Mouse (Mus musculus): Measurements from ENCODE around the gene H2-Aa. TPM values are rescaled to one million over a fixed set of nuclear protein-coding genes. Genes with fewer than 3 reads are reported as not detected.

H2-Aa gene
- total and polyA plus RNA-seq, 3 experiments: not detected

DNA sequence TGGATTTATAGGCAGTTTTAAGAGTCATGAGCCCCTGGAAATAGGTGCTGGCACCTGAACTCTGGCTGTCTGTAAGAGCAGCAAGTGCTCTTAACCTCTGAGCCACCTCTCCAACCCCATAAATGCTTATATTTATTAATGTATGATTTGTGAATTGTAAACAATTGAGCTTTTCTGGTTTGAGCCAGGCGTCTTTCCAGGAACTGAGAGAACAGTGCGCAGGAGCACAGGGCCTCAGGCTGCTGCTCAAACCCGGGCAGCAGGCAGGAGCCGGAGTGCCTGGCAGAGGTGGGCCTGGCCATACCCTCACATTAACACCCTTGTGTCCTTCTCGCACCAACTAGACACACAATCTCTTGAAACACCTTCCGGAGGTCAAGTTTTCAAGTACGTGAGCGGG is 12.4 kb upstream of the H2-Aa start:
- peaks cover 3 to 5% of the 10 kb centered on the region in 2 experiments for H3K27me3 ChIP-seq (ENCODE audit: control insufficient read depth in 1 of 2, insufficient read depth in 2 of 2, low read length in 2 of 2)
- no peak overlapping the region for H3K9ac ChIP-seq (ENCODE audit: control insufficient read depth, low read depth, low read length, poor library complexity, severe bottlenecking)
- no peak overlapping the region for H3K4me3 ChIP-seq (ENCODE audit: control insufficient read depth in 1 of 2, insufficient read depth in 1 of 2, low read depth in 2 of 2, low read length in 2 of 2)
- H3K36me3 ChIP-seq (ENCODE audit: control insufficient read depth in 1 of 2, insufficient read depth in 2 of 2, low read length in 2 of 2): no peaks in the 10 kb centered on the region
- no peaks in the 10 kb centered on the region for H3K79me2 ChIP-seq (ENCODE audit: control insufficient read depth, insufficient read depth, low read length, poor library complexity)
- no peaks in the 10 kb centered on the region for H3K9me3 ChIP-seq (replicated peaks; ENCODE audit: insufficient read depth, low read length)
- H3K27ac ChIP-seq (ENCODE audit: control insufficient read depth, low read depth, low read length): no peak overlapping the region
- H3K4me1 ChIP-seq (ENCODE audit: control insufficient read depth in 1 of 2, insufficient read depth in 2 of 2, low read length in 2 of 2): no peaks in the 10 kb centered on the region
- TF ChIP-seq KAT2A (conservative IDR thresholded peaks at IDR 0.05; ENCODE audit: low read depth, low read length): no peak
- no peak for TF ChIP-seq NELFE (IDR thresholded peaks at IDR 0.05; ENCODE audit: low read depth, low read length)
- no peak for TF ChIP-seq ZKSCAN1 (IDR thresholded peaks at IDR 0.05; ENCODE audit: low read depth, low read length)
- TF ChIP-seq MYB (IDR thresholded peaks at IDR 0.05; ENCODE audit: low read depth, low read length): no peak
- TF ChIP-seq GATA1 (IDR thresholded peaks at IDR 0.05; ENCODE audit: low read depth, low read length): no peak
- no peak for TF ChIP-seq ETS1 (IDR thresholded peaks at IDR 0.05; ENCODE audit: low read depth, low read length)
- TF ChIP-seq CHD2 (IDR thresholded peaks at IDR 0.05; ENCODE audit: low read length): no peak
- no peak for TF ChIP-seq ELF1 (IDR thresholded peaks at IDR 0.05; ENCODE audit: low read depth, low read length)
- DNase-seq (ENCODE audit: low read depth, low spot score): no peak

DNA sequence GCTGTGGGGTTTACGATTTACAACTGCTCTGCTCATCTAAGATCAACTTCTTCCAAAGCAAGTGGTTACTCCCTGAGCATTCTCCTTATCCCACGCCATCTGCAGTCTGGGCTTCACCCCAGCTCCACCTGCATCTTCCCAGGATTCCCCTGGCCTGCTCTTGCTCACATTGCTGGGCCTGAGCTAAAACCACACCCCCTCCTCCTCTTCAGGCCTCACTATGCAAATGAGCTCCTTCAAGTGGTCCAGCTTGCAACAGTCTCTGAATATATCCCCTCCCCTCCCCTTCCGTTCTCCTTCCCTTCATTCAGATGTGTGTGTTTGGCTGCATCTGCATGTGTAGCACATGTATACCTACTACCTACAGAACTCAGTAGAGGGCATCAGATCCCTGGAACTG is 11.7 kb upstream of the H2-Aa start:
- no peaks in the 10 kb centered on the region for H3K9me3 ChIP-seq (replicated peaks; ENCODE audit: insufficient read depth, low read length)
- no peak overlapping the region for H3K27ac ChIP-seq (ENCODE audit: control insufficient read depth, low read depth, low read length)
- no peaks in the 10 kb centered on the region for H3K36me3 ChIP-seq (ENCODE audit: control insufficient read depth in 1 of 2, insufficient read depth in 2 of 2, low read length in 2 of 2)
- no peak overlapping the region for H3K4me3 ChIP-seq (ENCODE audit: control insufficient read depth in 1 of 2, insufficient read depth in 1 of 2, low read depth in 2 of 2, low read length in 2 of 2)
- no peak for DNase-seq (ENCODE audit: low read depth, low spot score)
- TF ChIP-seq NRF1 (IDR thresholded peaks at IDR 0.05; ENCODE audit: insufficient read depth, low read depth, low read length, poor library complexity, severe bottlenecking) (no peak), MAZ (IDR thresholded peaks at IDR 0.05; ENCODE audit: low read depth, low read length) (no peak), UBTF (IDR thresholded peaks at IDR 0.05; ENCODE audit: borderline replicate concordance, insufficient read depth, low read depth, low read length) (no peak)
- H3K79me2 ChIP-seq (ENCODE audit: control insufficient read depth, insufficient read depth, low read length, poor library complexity): no peaks in the 10 kb centered on the region
- no peak overlapping the region for H3K9ac ChIP-seq (ENCODE audit: control insufficient read depth, low read depth, low read length, poor library complexity, severe bottlenecking)
- no peaks in the 10 kb centered on the region for H3K4me1 ChIP-seq (ENCODE audit: control insufficient read depth in 1 of 2, insufficient read depth in 2 of 2, low read length in 2 of 2)
- H3K27me3 ChIP-seq (ENCODE audit: control insufficient read depth in 1 of 2, insufficient read depth in 2 of 2, low read length in 2 of 2): peaks cover 3 to 5% of the 10 kb centered on the region in 2 experiments

GRCm38 (mm10) chr17:34295891-34296794 is 8.5 kb upstream of the H2-Aa start:
- Histone ChIP-seq H3K27ac (ENCODE audit: control insufficient read depth, low read depth, low read length) (no peak overlapping the region), H3K36me3 (ENCODE audit: control insufficient read depth in 1 of 2, insufficient read depth in 2 of 2, low read length in 2 of 2) (no peaks in the 10 kb centered on the region; a peak in 1 of 4 replicates), H3K9ac (ENCODE audit: control insufficient read depth, low read depth, low read length, poor library complexity, severe bottlenecking) (no peak overlapping the region), H3K9me3 (replicated peaks; ENCODE audit: insufficient read depth, low read length) (no peaks in the 10 kb centered on the region), H3K27me3 (ENCODE audit: control insufficient read depth in 1 of 2, insufficient read depth in 2 of 2, low read length in 2 of 2) (peaks cover 3 to 5% of the 10 kb centered on the region in 2 experiments), H3K4me3 (ENCODE audit: control insufficient read depth in 1 of 2, insufficient read depth in 1 of 2, low read depth in 2 of 2, low read length in 2 of 2) (no peak overlapping the region), H3K4me1 (ENCODE audit: control insufficient read depth in 1 of 2, insufficient read depth in 2 of 2, low read length in 2 of 2) (peaks cover 0 to 6% of the 10 kb centered on the region in 2 experiments; a peak in 2 of 4 replicates), H3K79me2 (ENCODE audit: control insufficient read depth, insufficient read depth, low read length, poor library complexity) (no peaks in the 10 kb centered on the region)
- TF ChIP-seq NRF1 (IDR thresholded peaks at IDR 0.05; ENCODE audit: insufficient read depth, low read depth, low read length, poor library complexity, severe bottlenecking) (no peak), USF2 (IDR thresholded peaks at IDR 0.05; ENCODE audit: borderline replicate concordance in 1 of 2, insufficient read depth in 1 of 2, low read depth in 1 of 2, low read length in 2 of 2) (no peak), ZNF384 (IDR thresholded peaks at IDR 0.05; ENCODE audit: low read depth, low read length) (peak; percentile 90), POLR2AphosphoS2 (IDR thresholded peaks at IDR 0.05; ENCODE audit: low read length) (no peak), CHD2 (IDR thresholded peaks at IDR 0.05; ENCODE audit: low read length) (peak; percentile 91)
- peak; percentile 57 for DNase-seq (ENCODE audit: low read depth, low spot score)

Data from MEL (cell line).